Mouse (Mus musculus) embryonic facial prominence, embryonic 11.5 days (tissue): Measurements from ENCODE around the gene Pdc. TPM values are rescaled to one million over a fixed set of nuclear protein-coding genes. Genes with fewer than 3 reads are reported as not detected.
"Not testable (repeated sequence)": the region's sequence is repeated elsewhere in the genome, so short reads cannot be mapped to it uniquely, and the experiment has no call there.

ENCODE experiments used
- ATAC-seq: fragments of 200-750 bp; cut with Nextera tagmentation; replicated peaks from 2 replicates; pipeline ENCODE4 v1.8.0; 2017; ENCODE audit warnings: low read depth; ENCODE audit not compliant: insufficient number of reproducible peaks, low FRiP score, low TSS enrichment
- DNase-seq: peaks from one replicate; pipeline ENCODE4 v3.0.0-alpha.2; 2015; ENCODE audit warnings: low spot score
- H3K27ac ChIP-seq: fragments of 300-500 bp; sonication (generic); replicated peaks from 2 replicates; pipeline ENCODE4 v1.5.1; 2014; ENCODE audit warnings: mild to moderate bottlenecking, low read depth, low read length, control low read depth
- H3K27me3 ChIP-seq: fragments of 300-500 bp; sonication (generic); 2 replicates; pipeline ENCODE4 v1.6.1; 2014; ENCODE audit warnings: mild to moderate bottlenecking, low read length, moderate library complexity, mixed read lengths; ENCODE audit not compliant: control insufficient read depth, insufficient read depth
- H3K36me3 ChIP-seq: fragments of 300-500 bp; sonication (generic); replicated peaks from 2 replicates; pipeline ENCODE4 v1.6.1; 2014; ENCODE audit warnings: low read depth, mild to moderate bottlenecking, low read length, moderate library complexity, mixed read lengths; ENCODE audit not compliant: control insufficient read depth, insufficient read depth
- H3K4me1 ChIP-seq: fragments of 300-500 bp; sonication (generic); 2 replicates; pipeline ENCODE4 v1.6.1; 2014; ENCODE audit warnings: low read length, mixed read lengths; ENCODE audit not compliant: control insufficient read depth, insufficient read depth
- H3K4me2 ChIP-seq: fragments of 300-500 bp; sonication (generic); 2 replicates; pipeline ENCODE4 v1.6.1; 2014; ENCODE audit warnings: low read depth, mild to moderate bottlenecking, control low read depth, low read length, moderate library complexity
- H3K4me3 ChIP-seq: fragments of 300-500 bp; sonication (generic); 2 replicates; pipeline ENCODE4 v1.5.1; 2014; ENCODE audit warnings: low read depth, low read length, control low read depth
- H3K9ac ChIP-seq: fragments of 300-500 bp; sonication (generic); replicated peaks from 2 replicates; pipeline ENCODE4 v1.6.1; 2014; ENCODE audit warnings: mild to moderate bottlenecking, control low read depth, low read length
- H3K9me3 ChIP-seq: fragments of 300-500 bp; sonication (generic); replicated peaks from 2 replicates; pipeline ENCODE4 v1.6.1; 2016; ENCODE audit warnings: mild to moderate bottlenecking, low read length, inconsistent platforms, mixed read lengths; ENCODE audit not compliant: control insufficient read depth
- WGBS: fragments of 180-500 bp; shearing (Covaris S2); extraction: QIAGEN DNeasy Blood & Tissue Kit; methylation state at CpG from one replicate; pipeline ENCODE4 v1.1.7; 2014; 5-methylcytosine and 5-hydroxymethylcytosine counted together
- polyA plus RNA-seq: library from polyadenylated mRNA; unstranded; fragments of >200 nt; fragmentation: Nextera tagmentation; extraction: Ambion mirVana; gene quantifications from 2 replicates; pipeline ENCODE4 v1.2.1, GENCODE M21; 2014

The Pdc gene
- polyA plus RNA-seq = not detected in 2 replicates

- H3K27me3 ChIP-seq = no peaks in the 10 kb centered on the region
- H3K9me3 ChIP-seq = no peaks in the 10 kb centered on the region
- WGBS = 86% methylated on average over 1 of the region's 1 CpGs
- H3K4me3 ChIP-seq = no peak within 1 kb of the TSS
- H3K27ac ChIP-seq = no peak within 1 kb of the TSS
- H3K36me3 ChIP-seq = no peaks in the 10 kb centered on the region
- no peak for ATAC-seq
- DNase-seq = no peak
- H3K4me1 ChIP-seq = no peaks in the 10 kb centered on the region
- H3K4me2 ChIP-seq = no peak within 1 kb of the TSS
- H3K9ac ChIP-seq = no peak within 1 kb of the TSS
Observed at GRCm38 (mm10) chr1:150319205-150319604, at the start of gene Pdc. TSS of gene Pdc (plus strand) at chr1:150319417.

GRCm38 (mm10) chr1:150294051-150294450 lies 25.2 kb upstream of the Pdc start:
- H3K4me1 ChIP-seq = not testable (repeated sequence)
- WGBS = 78% methylated on average over 3 of the region's 3 CpGs

GRCm38 (mm10) chr1:150307599-150307998 lies 11.6 kb upstream of the Pdc start:
- Histone ChIP-seq H3K4me3 (no peak overlapping the region), H3K36me3 (no peaks in the 10 kb centered on the region), H3K4me2 (no peak overlapping the region), H3K9me3 (no peaks in the 10 kb centered on the region), H3K27ac (no peak overlapping the region), H3K27me3 (no peaks in the 10 kb centered on the region), H3K4me1 (no peaks in the 10 kb centered on the region), H3K9ac (no peak overlapping the region)
- DNase-seq (peak; percentile 59), ATAC-seq (no peak)
- WGBS = 74% methylated on average over 1 of the region's 1 CpGs

More at GRCm38 (mm10) chr1:150294051-150294450, 25.2 kb upstream of the Pdc start:
- H3K27ac ChIP-seq, H3K9ac ChIP-seq, H3K4me2 ChIP-seq, H3K36me3 ChIP-seq, H3K9me3 ChIP-seq, H3K4me3 ChIP-seq, DNase-seq, ATAC-seq, H3K27me3 ChIP-seq: not testable (repeated sequence)

GRCm38 (mm10) chr1:150335111-150335510 lies 15.9 kb downstream of the Pdc start:
- Histone ChIP-seq H3K27me3 (no peaks in the 10 kb centered on the region), H3K4me3 (no peak overlapping the region), H3K9ac (no peak overlapping the region), H3K36me3 (no peaks in the 10 kb centered on the region), H3K4me1 (no peaks in the 10 kb centered on the region), H3K27ac (no peak overlapping the region), H3K9me3 (no peaks in the 10 kb centered on the region), H3K4me2 (no peak overlapping the region)
- ATAC-seq (no peak), DNase-seq (no peak)
- 70% methylated on average over 2 of the region's 2 CpGs for WGBS

- no peak for ATAC-seq
- peaks cover 3% of the 10 kb centered on the region for H3K36me3 ChIP-seq
- H3K4me2 ChIP-seq = no peak overlapping the region
- H3K27me3 ChIP-seq = no peaks in the 10 kb centered on the region
- no peak overlapping the region for H3K27ac ChIP-seq
- H3K9ac ChIP-seq = no peak overlapping the region
- 83% methylated on average over 1 of the region's 1 CpGs for WGBS
- no peaks in the 10 kb centered on the region for H3K4me1 ChIP-seq
- no peak overlapping the region for H3K4me3 ChIP-seq
- no peak for DNase-seq
- no peaks in the 10 kb centered on the region for H3K9me3 ChIP-seq
Observed at GRCm38 (mm10) chr1:150360864-150361263, 41.6 kb downstream of the Pdc start.

- no peaks in the 10 kb centered on the region for H3K27me3 ChIP-seq
- no peak overlapping the region for H3K4me3 ChIP-seq
- H3K36me3 ChIP-seq = no peaks in the 10 kb centered on the region
- no peak overlapping the region for H3K4me2 ChIP-seq
- H3K9ac ChIP-seq = no peak overlapping the region
- no peaks in the 10 kb centered on the region for H3K9me3 ChIP-seq
- no peak for ATAC-seq
- H3K4me1 ChIP-seq = no peaks in the 10 kb centered on the region
- H3K27ac ChIP-seq = no peak overlapping the region
- WGBS = 92% methylated on average over 3 of the region's 3 CpGs
- DNase-seq = peak; percentile 48
Observed at GRCm38 (mm10) chr1:150372895-150373294, 53.7 kb downstream of the Pdc start.

- Histone ChIP-seq H3K9ac (no peak overlapping the region), H3K9me3 (no peaks in the 10 kb centered on the region), H3K4me3 (no peak overlapping the region), H3K36me3 (no peaks in the 10 kb centered on the region), H3K4me2 (no peak overlapping the region), H3K4me1 (no peaks in the 10 kb centered on the region), H3K27me3 (no peaks in the 10 kb centered on the region), H3K27ac (no peak overlapping the region)
- ATAC-seq = no peak
- no peak for DNase-seq
- WGBS = 92% methylated on average over 2 of the region's 2 CpGs
Observed at GRCm38 (mm10) chr1:150374247-150374646, 55.0 kb downstream of the Pdc start.
